Mouse (Mus musculus): ENCODE results near the gene E2f6. TPM values are rescaled to one million over a fixed set of nuclear protein-coding genes. Genes with fewer than 3 reads are reported as not detected.

E2f6 gene
- total RNA-seq, 1 experiment from 2014 or later: 7.3 TPM

DNA sequence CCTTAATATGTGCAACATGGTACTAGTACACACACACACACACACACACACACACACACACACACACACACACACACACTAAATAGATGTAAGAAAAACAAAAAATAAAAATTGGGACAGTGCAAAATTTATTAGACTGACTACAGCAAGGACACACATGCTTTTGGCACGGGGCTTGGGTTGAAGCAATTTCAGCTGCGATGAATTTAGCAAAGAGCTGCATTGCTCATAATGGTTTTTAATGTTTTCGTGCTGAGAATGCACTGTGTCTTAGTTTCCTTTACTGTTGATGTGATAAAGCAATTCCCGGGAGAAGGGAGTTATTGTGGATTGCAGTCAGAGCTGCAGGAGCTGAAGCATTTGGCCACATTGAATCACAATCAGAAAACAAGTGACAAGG lies 27.0 kb downstream of the E2f6 start:
- no peak for ATAC-seq (ENCODE audit: extremely low read depth, insufficient number of reproducible peaks, low FRiP score, poor library complexity, severe bottlenecking)

DNA sequence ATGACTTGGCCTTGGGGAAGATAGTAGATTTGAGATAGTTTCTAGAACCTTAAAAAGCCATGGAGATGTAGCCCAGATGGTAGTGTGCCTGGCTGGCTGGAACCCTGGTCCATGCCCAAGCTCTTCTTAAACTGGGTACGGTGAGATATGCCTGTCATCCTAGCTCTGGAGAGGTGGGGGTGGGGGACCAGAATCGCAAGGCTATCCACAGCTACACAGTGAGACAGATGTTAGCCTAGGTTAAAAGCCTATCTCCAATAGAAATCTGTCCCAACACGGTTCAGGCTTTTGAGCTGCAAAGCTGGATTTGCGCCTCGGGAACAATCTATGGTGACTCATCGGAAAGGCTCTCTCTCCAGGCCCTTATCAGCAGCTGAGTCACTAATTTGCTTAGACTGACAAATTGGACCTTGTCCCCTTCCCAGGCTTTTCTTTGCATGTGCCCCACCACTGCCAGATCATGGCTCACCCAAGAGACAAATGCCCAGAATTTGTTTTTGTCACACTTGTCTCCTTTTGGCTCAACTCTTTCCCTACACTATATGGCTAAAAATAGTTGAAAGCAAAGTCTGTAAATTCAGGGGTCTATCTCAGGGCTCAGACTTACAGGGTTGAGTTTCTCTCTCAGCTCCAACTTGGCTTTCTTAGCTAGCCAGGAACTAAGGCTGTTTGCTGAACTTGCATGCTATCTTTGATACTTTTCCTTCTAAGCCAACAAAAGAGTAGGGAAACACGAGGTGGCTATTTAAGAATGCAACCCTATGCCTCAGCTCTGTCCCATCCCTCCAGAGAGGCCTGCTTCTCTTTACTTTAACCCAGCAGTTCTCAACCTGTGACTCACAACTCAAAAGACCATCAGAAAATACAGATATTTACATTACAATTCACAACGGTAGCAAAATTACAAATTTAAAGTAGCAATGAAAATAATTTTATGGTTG lies 30.3 kb downstream of the E2f6 start:
- no peak for ATAC-seq (ENCODE audit: extremely low read depth, insufficient number of reproducible peaks, low FRiP score, poor library complexity, severe bottlenecking)

DNA sequence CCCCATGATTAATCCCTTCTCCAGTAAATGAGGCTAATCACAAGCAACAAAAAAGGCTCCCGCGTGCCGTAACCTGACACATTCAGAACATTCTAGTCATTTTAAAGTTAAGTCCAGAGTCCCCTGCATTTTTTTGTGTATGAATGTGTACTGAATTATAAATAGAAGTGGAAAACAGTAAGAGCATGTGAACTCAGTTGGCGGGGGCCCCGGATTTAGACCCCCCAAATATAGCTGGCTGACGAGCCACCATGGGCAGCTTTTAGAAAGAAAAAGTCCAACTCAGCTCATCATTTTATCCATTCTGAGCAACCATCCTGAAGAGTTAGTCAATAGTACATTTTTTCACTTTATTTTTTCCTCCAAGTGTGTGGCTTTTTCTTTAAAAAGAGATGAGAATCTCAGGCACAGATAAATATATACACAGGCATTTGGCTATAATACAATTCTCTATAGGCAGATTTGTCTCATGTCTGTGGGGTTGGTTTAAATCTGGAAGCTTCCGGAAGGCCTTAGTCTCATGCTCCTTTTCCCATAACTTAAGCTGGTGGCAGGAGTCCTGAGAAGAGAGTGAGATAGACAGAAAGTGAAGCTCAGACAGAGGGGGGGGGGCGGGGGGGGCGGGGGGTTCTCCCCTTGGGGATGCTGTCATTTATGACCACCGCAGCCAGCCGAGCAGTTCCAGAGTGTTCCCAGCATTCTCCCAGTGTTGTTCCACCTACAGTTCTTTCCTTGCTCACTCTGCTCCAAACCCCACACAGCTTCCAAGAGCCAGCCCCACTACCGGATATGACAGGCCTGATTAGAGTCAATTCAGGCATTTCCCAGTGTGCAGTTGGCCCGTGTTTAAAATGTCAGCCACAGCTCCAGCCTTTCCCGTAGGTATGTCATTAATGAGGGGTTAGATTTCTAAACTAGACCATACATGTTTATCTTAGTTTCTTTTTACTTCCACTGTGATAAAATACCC lies 34.1 kb downstream of the E2f6 start:
- no peak for ATAC-seq (ENCODE audit: extremely low read depth, insufficient number of reproducible peaks, low FRiP score, poor library complexity, severe bottlenecking)

DNA sequence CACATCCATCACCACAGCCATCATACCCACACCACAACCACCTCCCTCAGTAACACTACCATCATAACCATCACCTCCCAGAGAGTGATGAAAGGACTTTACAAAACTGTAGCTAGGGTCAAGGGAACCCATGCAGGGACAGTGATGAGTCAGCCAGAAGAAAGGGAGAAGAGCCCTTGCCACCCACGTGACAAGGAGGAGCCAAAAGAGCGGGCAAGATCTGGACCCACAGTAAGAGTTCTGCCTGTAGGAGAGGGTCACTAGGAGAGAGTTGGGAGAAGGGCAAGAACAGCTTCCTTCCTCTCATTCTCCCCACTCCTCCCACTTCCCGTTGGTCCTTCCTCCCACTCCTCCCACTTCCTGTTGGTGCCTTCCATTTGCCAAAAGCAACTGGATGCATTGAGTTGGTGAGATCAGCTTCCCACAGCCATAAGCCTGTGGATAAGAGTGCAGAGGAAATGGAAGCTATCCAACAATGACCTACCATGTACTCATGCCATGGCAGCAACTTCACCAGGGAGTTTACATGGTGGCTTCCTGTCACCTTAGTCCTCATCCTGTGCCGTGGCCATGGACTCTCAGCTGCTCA lies 36.5 kb downstream of the E2f6 start:
- ATAC-seq (ENCODE audit: extremely low read depth, insufficient number of reproducible peaks, low FRiP score, poor library complexity, severe bottlenecking): 0 out of 2 replicates have a peak, but pooled peaks have one; percentile 6

DNA sequence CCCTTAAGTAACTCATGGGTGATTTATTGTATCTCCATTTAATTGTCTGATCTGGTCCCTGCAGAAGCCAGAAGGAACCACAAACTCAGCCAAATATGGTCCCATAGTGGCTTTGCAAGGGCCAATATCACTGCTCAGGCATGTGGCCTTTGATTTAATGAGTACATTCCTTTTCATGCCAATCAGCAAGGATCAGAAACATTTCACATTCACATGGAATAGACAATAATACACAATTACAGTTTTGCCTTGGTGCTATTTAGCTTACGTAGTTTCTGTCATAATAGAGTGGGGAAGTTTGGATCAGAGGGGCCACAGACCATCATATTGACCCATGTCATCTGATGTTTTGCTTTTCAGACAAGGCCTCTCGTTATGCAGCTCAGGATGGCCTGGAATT lies 37.7 kb downstream of the E2f6 start:
- no peak for ATAC-seq (ENCODE audit: extremely low read depth, insufficient number of reproducible peaks, low FRiP score, poor library complexity, severe bottlenecking)

DNA sequence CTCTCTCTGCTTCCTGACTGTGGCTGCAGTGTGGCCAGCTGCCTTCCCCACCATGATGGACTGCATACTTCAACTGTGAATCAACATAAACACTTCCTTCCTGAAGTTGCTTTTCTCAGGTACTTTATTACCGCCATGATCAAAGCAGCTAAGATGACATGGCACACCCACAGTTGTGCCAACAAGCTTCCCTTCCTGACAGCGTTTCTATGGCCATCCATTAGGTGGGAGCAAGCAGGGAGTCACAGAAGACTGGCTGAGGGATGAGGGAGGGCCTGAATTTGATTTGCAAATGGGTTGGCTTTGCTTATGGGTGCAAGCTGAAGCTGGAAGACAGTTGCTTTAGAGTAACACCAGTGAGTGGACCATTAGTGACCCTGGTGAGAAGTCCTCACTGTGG lies 39.1 kb downstream of the E2f6 start:
- ATAC-seq (ENCODE audit: extremely low read depth, insufficient number of reproducible peaks, low FRiP score, poor library complexity, severe bottlenecking): no peak

DNA sequence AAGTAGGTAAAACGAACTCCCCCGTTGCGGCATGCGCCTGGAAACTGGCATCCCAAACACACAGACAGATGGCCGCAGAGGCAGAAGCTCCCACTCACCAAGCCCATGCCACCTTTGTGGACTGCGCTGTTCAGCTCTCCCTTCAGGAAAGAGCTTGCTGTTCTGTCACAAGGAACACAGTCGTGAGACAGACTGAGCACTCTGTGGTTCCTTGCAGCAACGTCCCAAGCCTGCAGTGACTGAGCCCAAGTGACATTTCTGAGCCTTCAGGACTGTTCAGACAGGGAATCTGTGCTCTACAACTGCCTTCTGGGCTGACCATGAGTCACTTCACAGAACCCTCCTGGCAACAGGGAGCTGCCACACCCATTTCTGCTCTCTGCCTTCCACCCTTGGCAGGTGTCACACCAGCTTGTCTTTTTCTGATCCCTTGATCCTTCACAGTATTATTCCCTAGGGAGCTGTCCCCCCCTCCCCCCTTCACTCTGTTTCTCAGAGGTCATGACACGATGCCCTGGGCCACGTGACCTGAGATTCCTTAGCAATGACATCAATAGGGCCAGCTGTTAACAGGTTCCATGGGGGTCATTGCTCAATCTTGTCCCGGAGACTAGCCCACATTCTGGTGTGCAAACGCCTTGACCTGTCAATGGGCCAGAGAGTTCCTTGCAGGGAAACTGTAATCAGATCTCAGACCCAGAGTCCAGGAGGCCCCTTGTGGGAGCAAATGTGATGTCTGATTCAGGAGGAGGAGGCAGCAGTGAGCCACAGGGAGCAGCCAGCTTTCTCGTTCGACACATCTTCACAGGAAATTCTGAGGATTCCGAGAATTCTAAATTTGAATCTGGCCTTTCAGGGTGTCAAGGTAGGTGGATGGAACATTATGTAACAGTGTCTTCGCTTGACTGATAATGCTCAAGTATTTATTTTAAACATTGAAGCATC lies 39.9 kb downstream of the E2f6 start:
- ATAC-seq (ENCODE audit: extremely low read depth, insufficient number of reproducible peaks, low FRiP score, poor library complexity, severe bottlenecking): no peak

DNA sequence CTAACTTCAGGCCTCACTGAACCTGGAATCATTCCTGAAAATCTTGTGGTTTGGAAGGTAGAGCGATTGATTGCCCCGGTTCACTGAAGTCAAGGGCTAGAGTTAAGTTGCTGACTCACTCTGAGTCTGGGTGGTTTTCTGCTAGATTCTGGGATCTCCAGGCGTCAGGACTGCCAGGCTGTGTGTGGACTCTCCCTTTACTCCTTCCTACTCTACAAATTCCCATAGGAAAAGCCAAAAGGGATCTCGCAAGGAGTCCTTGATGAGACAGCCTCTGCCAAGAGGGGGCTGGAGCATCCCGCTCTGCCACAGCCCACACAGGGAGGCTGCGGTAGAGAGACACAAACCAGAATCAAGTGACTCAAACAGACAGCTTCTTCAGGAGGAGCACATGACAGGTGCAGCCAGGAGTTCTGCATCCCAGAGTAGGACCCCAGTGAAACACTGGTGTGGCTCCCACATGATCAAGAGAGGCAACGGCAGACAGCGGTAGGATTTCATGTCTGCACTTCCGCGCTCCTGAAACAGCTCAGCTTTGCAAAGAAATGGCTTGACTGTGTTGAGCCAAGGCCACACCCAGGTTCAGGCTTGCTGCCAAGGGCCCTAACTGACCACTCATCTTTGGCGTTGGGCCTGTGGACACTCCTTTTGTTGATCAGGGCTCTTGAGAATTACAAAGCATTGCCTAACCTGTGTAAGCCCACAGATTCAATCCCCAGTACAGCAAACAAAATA lies 42.8 kb downstream of the E2f6 start:
- no peak for ATAC-seq (ENCODE audit: extremely low read depth, insufficient number of reproducible peaks, low FRiP score, poor library complexity, severe bottlenecking)

DNA sequence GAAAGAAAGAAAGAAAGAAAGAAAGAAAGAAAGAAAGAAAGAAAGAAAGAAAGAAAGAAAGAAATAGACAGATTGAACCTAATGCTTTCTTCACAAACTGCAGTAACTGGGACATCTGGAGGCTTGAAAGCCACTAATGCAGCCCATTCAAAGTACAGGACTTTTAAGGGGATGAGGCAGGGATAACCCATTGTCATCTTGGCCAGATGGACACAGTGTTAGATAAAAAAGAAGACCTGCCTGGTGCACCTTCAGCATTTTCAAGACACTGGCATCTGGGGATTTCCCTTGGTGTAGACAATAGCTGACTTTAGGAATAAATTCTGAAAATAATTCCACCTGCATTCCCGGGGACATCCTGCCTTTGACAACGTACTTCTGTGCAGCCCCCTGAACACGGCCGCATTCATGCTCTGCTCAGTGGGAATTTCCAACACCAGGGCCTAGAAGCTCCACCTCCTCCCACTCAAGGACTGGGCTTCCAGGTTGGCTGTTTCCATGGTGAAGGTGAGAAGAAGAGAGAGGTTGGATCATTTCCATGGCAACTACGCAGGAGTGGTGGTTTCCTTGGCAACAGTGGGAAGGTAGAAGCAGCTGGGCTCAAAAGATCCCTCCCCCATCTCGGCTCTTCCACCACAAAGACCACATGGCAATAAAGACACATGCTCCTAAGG lies 45.0 kb downstream of the E2f6 start:
- no peak for ATAC-seq (ENCODE audit: extremely low read depth, insufficient number of reproducible peaks, low FRiP score, poor library complexity, severe bottlenecking)

DNA sequence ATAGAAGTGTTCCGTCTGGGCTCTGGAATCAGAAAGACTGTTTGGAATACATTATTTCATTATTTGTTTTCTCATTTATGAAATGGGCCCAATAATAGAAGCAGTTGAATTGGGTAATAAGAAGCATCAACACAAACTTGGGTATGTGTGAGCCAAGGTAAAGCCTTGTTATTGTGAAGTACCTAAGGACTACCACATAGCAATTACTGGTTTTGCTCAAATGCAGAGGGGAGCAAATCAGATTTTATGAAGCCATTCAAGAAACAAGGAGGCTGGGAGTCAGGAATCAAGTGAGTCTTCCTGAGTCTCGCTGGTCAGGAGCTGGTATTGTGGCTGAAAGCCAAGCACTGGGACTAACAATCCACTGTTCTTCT lies 45.5 kb downstream of the E2f6 start:
- no peak for ATAC-seq (ENCODE audit: extremely low read depth, insufficient number of reproducible peaks, low FRiP score, poor library complexity, severe bottlenecking)

DNA sequence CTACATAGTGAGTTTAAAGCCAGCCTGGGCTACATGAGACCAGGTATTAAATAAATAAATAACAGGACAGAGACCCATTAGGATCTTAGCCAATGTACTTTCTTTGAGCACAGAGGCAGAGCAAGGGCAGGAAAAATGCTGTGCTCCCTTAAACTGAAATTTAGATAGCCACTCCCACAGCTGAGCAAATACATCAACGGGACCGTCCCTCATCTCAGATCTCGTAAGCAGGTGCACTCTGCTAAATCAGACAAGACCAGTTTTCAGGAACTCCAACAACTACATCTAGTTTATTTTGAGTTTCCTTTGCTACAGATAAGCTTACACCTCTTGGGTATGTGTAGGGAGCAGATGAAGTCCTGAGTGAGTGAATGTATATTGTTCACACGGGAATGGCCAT lies 47.3 kb downstream of the E2f6 start:
- ATAC-seq (ENCODE audit: extremely low read depth, insufficient number of reproducible peaks, low FRiP score, poor library complexity, severe bottlenecking): peak; percentile 48; the same call in 1 of the 2 replicates

DNA sequence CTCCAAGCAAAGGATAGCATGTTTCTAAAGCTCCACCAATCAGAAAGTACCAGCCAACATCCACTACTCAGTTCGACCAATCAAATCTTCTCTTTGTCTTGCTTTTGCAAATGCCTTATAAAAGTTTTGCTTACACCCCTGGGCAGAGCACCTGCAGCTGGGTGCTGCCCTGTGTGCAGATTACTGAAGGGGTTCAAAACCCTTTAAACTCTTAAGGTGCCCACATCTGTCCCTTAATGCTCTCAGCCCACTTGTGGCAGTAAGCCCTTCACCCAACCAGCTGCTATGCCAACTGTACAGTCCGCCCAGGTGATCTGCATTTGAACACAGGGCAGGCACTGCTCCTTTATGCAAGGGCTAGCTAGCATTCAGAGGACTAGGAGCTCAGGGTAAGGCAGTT lies 49.0 kb downstream of the E2f6 start:
- no peak for ATAC-seq (ENCODE audit: extremely low read depth, insufficient number of reproducible peaks, low FRiP score, poor library complexity, severe bottlenecking)

DNA sequence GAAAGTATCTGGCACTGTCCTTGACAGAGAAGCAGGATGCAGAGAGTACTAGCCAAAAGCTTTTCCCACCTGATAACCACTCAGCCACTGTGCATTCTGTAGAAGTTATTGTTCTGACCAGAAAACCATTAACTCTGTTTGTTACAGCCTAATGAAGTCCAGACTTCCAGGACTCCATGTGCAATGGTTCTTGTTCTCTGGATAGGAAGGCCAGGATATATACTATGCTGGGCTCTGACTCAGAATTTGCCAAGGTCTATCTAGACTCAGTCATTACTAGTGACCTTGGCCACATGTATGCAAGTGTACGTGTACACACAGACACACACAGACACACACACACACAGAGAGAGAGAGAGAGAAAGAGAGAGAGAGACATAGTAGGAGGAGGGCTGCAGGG lies 49.8 kb downstream of the E2f6 start:
- ATAC-seq (ENCODE audit: extremely low read depth, insufficient number of reproducible peaks, low FRiP score, poor library complexity, severe bottlenecking): no peak

DNA sequence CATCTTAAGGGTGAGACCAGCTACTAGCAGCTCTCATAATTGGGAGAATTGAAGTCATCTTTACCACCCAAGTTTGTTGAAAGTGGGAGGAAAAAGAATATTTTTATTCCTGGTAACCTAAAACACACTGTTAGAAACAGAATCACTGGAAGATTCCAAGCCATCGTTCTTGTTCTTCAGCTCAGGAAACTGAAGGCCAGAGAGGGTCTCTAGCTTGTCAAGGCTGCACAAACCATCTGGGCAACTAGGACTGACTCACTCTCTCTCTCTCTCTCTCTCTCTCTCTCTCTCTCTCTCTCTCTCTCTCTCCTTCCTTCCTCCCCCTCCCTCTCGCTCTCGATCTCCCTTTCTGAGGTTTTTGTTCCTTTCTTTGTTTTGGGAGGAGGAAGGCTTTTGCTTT lies 50.2 kb downstream of the E2f6 start:
- ATAC-seq (ENCODE audit: extremely low read depth, insufficient number of reproducible peaks, low FRiP score, poor library complexity, severe bottlenecking): no peak

DNA sequence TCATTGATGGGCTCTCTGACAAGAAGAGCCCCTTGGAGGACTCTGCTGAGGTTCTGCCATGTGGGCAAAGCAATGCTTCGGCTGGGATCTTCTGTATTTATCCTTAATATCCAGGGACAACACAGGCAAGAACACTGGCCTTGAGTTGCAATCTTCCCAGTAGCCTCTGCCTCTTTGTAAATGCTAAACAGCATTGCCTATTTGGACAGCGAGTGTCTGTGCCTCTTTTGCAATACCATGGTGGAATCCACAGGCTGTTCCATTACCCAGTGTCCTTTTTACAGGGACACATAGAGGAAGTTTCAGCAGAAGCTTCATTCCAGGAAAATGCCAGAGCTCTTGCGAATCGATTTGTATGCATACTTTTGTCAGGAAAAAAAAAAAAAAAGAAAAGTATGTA lies 53.7 kb downstream of the E2f6 start:
- ATAC-seq (ENCODE audit: extremely low read depth, insufficient number of reproducible peaks, low FRiP score, poor library complexity, severe bottlenecking): no peak

DNA sequence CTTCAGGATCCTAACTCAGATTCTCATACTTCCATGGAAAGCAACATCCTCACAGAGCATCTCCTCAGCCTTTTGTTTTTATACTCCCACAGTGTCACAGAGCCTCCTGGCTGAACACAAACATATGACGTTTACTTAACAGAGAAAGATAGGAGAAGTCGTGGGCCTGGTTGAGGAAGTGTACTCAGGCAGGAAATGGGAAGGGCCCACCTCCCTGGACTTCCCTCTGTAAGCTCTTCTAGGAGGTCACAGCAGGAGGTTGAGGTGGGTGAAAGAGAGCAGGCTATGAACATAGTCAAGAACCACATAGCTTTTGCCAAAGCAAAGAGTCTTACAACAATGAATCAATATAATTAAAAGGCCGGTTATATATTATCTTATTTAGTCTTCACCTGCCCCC lies 55.1 kb downstream of the E2f6 start:
- no peak for ATAC-seq (ENCODE audit: extremely low read depth, insufficient number of reproducible peaks, low FRiP score, poor library complexity, severe bottlenecking)

DNA sequence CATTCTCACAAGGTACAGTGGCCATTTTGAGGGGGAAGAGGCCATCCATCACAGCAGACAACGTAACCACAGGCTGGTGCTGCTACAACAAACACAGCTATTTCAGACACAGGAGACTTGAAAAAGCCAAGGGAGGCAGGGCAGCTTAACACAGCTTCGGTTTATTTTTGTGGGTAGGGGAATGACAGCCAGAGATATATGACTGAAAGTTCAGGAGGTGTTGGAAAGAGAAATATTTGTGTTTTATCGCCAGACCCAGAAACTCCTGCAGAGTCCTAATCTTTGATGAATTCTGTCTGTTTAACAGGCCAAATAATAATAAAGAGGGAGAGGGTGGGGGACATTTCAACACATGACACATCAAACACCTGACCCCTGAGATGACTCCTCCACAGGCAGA lies 55.7 kb downstream of the E2f6 start:
- ATAC-seq (ENCODE audit: extremely low read depth, insufficient number of reproducible peaks, low FRiP score, poor library complexity, severe bottlenecking): no peak

All from neutrophil, adult 5-6 weeks (primary cell).